Mouse (Mus musculus) forebrain, postnatal 0 days (tissue): ENCODE data around the gene Epb41l5. TPM values are rescaled to one million over a fixed set of nuclear protein-coding genes. Genes with fewer than 3 reads are reported as not detected.

ENCODE experiments used
- ATAC-seq: fragments of 200-750 bp; cut with Nextera tagmentation; 2 replicates; pipeline ENCODE4 v1.8.0; 2017; ENCODE audit warnings: mild to moderate bottlenecking, moderate library complexity
- DNase-seq: peaks from one replicate; pipeline ENCODE4 v3.0.0-alpha.2; 2015
- H3K27ac ChIP-seq: fragments of 300-500 bp; sonication (generic); 2 replicates; pipeline ENCODE4 v1.5.1; 2014; ENCODE audit warnings: low read depth, mild to moderate bottlenecking, antibody characterized with exemption, low read length, moderate library complexity, mixed read lengths
- H3K27me3 ChIP-seq: fragments of 300-500 bp; sonication (generic); 2 replicates; pipeline ENCODE4 v1.6.1; 2014; ENCODE audit warnings: mild to moderate bottlenecking, low read length, mixed read lengths; ENCODE audit not compliant: insufficient read depth
- H3K36me3 ChIP-seq: fragments of 300-500 bp; sonication (generic); 2 replicates; pipeline ENCODE4 v1.6.1; 2014; ENCODE audit warnings: mild to moderate bottlenecking, moderate library complexity; ENCODE audit not compliant: insufficient read depth
- H3K4me1 ChIP-seq: fragments of 300-500 bp; sonication (generic); 2 replicates; pipeline ENCODE4 v1.6.1; 2014; ENCODE audit warnings: antibody characterized with exemption; ENCODE audit not compliant: insufficient read depth
- H3K4me2 ChIP-seq: fragments of 300-500 bp; sonication (generic); 2 replicates; pipeline ENCODE4 v1.6.1; 2014; ENCODE audit warnings: low read depth, mild to moderate bottlenecking, moderate library complexity
- H3K4me3 ChIP-seq: fragments of 300-500 bp; sonication (generic); 2 replicates; pipeline ENCODE4 v1.5.1; 2014; ENCODE audit warnings: low read depth, low read length, mixed read lengths
- H3K9ac ChIP-seq: fragments of 300-500 bp; sonication (generic); 2 replicates; pipeline ENCODE4 v1.6.1; 2014; ENCODE audit warnings: mild to moderate bottlenecking
- H3K9me3 ChIP-seq: fragments of 300-500 bp; sonication (generic); 2 replicates; pipeline ENCODE4 v1.6.1; 2016; ENCODE audit warnings: low read length
- CTCF ChIP-seq: sonication (generic); IDR thresholded peaks from 2 replicates; pipeline ENCODE4 v1.5.1; 2016; ENCODE audit warnings: antibody characterized with exemption, control low read depth, low read depth
- WGBS: fragments of 180-500 bp; shearing (Covaris S2); extraction: QIAGEN DNeasy Blood & Tissue Kit; methylation state at CpG from one replicate; pipeline ENCODE4 v1.1.7; 2014; 5-methylcytosine and 5-hydroxymethylcytosine counted together
- polyA plus RNA-seq: library from polyadenylated mRNA; unstranded; fragments of >200 nt; fragmentation: Nextera tagmentation; extraction: Ambion mirVana; gene quantifications from 2 replicates; pipeline ENCODE4 v1.2.1, GENCODE M21; 2015
- total RNA-seq: library from RNA; depleted of rRNA; stranded (reverse); fragments of >200 nt; gene quantifications from 2 replicates; pipeline ENCODE4 v1.2.3, GENCODE M21; 2014; rRNA removed

Epb41l5 gene
- total and polyA plus RNA-seq, 2 experiments from 2014 or later, result 9.7 to 12.9 TPM

GRCm38 (mm10) chr1:119497346-119498004 lies 151.3 kb downstream of the Epb41l5 start:
- no peaks in the 10 kb centered on the region for H3K27me3 ChIP-seq
- H3K4me1 ChIP-seq, result no peaks in the 10 kb centered on the region
- H3K27ac ChIP-seq, result no peak overlapping the region
- no peak overlapping the region for H3K4me3 ChIP-seq
- no peak for DNase-seq
- WGBS, result 68% methylated on average over 5 of the region's 5 CpGs
- no peak overlapping the region for H3K4me2 ChIP-seq
- ATAC-seq, result no peak
- no peaks in the 10 kb centered on the region for H3K36me3 ChIP-seq
- no peaks in the 10 kb centered on the region for H3K9me3 ChIP-seq
- no peak for TF ChIP-seq CTCF
- no peak overlapping the region for H3K9ac ChIP-seq

DNA sequence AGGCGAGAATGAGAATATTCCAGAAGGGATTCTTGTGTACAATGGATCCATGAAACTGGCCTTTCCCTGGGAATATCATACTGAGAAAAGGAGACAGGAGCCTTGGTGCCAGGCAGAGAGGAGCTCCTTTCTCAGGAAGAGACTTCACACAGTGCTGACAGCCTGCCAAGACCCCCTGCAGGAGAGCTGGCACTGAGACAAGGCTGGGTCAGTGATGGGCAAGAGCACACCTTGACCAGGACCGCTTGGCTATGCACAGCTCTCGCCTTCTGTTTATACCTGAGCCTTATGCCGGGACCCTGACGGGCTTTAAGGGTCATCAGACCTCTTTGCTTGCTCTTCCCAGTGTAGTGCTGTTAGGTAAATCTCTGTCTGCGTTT lies 153.4 kb downstream of the Epb41l5 start:
- DNase-seq (no peak), ATAC-seq (no peak)
- H3K4me2 ChIP-seq, result no peak overlapping the region
- no peak overlapping the region for H3K27ac ChIP-seq
- 83% methylated on average over 6 of the region's 6 CpGs for WGBS
- H3K4me3 ChIP-seq, result no peak overlapping the region
- H3K4me1 ChIP-seq, result no peaks in the 10 kb centered on the region
- no peaks in the 10 kb centered on the region for H3K36me3 ChIP-seq
- no peaks in the 10 kb centered on the region for H3K27me3 ChIP-seq
- no peak for TF ChIP-seq CTCF
- H3K9me3 ChIP-seq, result no peaks in the 10 kb centered on the region
- no peak overlapping the region for H3K9ac ChIP-seq

Other genes with a start within 250 kb of the Epb41l5 start
- gene Inhbb, start 226.8 kb downstream of the Epb41l5 start, total RNA-seq, result 5.8 and 6.0 TPM in 2 replicates
- 4.1 and 4.2 TPM in 2 replicates for gene Inhbb, start 226.8 kb downstream of the Epb41l5 start, polyA plus RNA-seq
- gene Ralb, start 144.2 kb downstream of the Epb41l5 start, total RNA-seq, result 40.6 and 41.4 TPM in 2 replicates
- 55.1 and 57.3 TPM in 2 replicates for gene Ralb, start 144.2 kb downstream of the Epb41l5 start, polyA plus RNA-seq
- 13.7 and 14.6 TPM in 2 replicates for gene Tmem185b, start 122.8 kb downstream of the Epb41l5 start, total RNA-seq
- 9.0 and 12.3 TPM in 2 replicates for gene Tmem185b, start 122.8 kb downstream of the Epb41l5 start, polyA plus RNA-seq
- 40.1 and 41.4 TPM in 2 replicates for gene Ptpn4, start 188.6 kb upstream of the Epb41l5 start, total RNA-seq
- gene Ptpn4, start 188.6 kb upstream of the Epb41l5 start, polyA plus RNA-seq, result 2.6 and 6.2 TPM in 2 replicates